Mouse (Mus musculus): ENCODE measurements at regions not wholly inside any gene's neighbourhood (a gene's known extent, or its start where the extent isn't known, plus 50 kb on each side); places are given as distances from the start of the nearest gene placed in this dataset.

DNA sequence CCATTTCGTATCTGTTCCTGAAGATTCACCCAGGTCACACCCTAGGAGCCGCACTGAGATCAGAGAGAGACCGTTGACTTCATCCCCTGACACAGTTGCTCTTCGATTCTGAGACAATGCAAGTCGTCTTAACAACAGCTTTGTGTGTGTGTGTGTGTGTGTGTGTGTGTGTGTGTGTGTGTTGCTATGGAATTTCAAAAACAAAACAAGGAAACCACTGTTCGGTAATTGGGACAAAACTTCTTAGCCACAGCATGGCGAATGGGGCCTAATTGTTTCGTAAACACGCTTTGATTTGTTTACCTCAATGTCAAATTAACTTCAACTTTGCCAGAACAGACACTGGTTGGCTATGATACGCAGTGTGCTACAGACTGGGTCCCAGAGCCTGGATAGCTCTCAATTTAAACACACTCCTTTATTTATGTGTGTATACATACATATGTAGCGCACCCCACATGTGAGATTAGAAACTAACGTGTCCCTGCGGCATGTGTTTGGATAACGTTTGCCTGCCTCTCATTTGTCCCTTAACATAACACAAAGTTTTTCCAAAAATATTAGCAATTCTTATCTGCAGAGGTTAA lies 176.1 kb upstream of the Spred2 start:
- no peak for DNase-seq (ENCODE audit: low read depth, low spot score)
- in situ Hi-C loops (cut with MboI; ENCODE audit: low sequenced_read_pairs in 2 of 2, unreplicated experiment in 2 of 2): no loop called here
- no peak overlapping the region for H3K27ac ChIP-seq (ENCODE audit: insufficient read depth, low read depth, low read length, poor library complexity, severe bottlenecking)

DNA sequence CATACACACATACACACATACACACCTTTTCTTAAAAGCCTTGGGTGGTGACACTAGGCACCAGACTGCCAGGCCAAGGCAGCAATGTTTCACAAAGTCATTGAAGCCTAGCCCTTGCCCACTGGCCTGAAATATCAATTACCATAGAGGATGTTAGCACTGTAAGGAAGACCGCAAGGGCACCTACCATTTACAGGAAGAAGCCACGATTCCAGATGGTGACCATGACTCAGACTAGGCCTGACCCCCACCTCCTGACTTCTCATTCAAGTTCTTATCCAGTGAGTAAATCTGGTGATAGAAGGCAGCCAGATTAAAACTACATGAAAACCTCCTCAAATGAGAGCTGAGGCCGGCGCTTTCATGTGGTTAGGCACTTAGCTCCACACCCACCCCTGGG lies 165.3 kb upstream of the Spred2 start:
- in situ Hi-C loops (cut with MboI; ENCODE audit: low sequenced_read_pairs in 2 of 2, unreplicated experiment in 2 of 2): no loop called here
- Histone ChIP-seq H3K9ac (ENCODE audit: insufficient read depth, low read depth, low read length, poor library complexity, severe bottlenecking) (no peak overlapping the region), H3K4me1 (ENCODE audit: control insufficient read depth in 2 of 2, insufficient read depth in 2 of 2, low read length in 2 of 2, poor library complexity in 1 of 2) (no peaks in the 10 kb centered on the region), H3K9me3 (ENCODE audit: control insufficient read depth, insufficient read depth, low read depth, low read length) (no peaks in the 10 kb centered on the region), H3K36me3 (ENCODE audit: control insufficient read depth, insufficient read depth, low read length, poor library complexity, severe bottlenecking) (no peaks in the 10 kb centered on the region), H3K4me3 (ENCODE audit: insufficient read depth in 1 of 2, low read depth in 1 of 2, low read length in 2 of 2, poor library complexity in 1 of 2, severe bottlenecking in 1 of 2) (no peak overlapping the region), H3K27ac (ENCODE audit: insufficient read depth, low read depth, low read length, poor library complexity, severe bottlenecking) (no peak overlapping the region)
- TF ChIP-seq ZC3H11A (IDR thresholded peaks at IDR 0.05; ENCODE audit: borderline replicate concordance, low read depth, low read length) (no peak), CHD2 (IDR thresholded peaks at IDR 0.05; ENCODE audit: low read depth, low read length) (no peak), HCFC1 (IDR thresholded peaks at IDR 0.05; ENCODE audit: borderline replicate concordance, insufficient read depth, low read length) (no peak), ZNF384 (IDR thresholded peaks at IDR 0.05; ENCODE audit: low read depth, low read length) (no peak), MAFK (IDR thresholded peaks at IDR 0.05; ENCODE audit: insufficient read depth, low read depth, low read length) (no peak)
- no peak for DNase-seq (ENCODE audit: low read depth, low spot score)

More for the DNA sequence above, 176.1 kb upstream of the Spred2 start:
- TF ChIP-seq HCFC1 (IDR thresholded peaks at IDR 0.05; ENCODE audit: borderline replicate concordance, insufficient read depth, low read length) (no peak), CHD2 (IDR thresholded peaks at IDR 0.05; ENCODE audit: low read depth, low read length) (no peak), MAFK (IDR thresholded peaks at IDR 0.05; ENCODE audit: insufficient read depth, low read depth, low read length) (no peak), ZNF384 (IDR thresholded peaks at IDR 0.05; ENCODE audit: low read depth, low read length) (no peak), ZC3H11A (IDR thresholded peaks at IDR 0.05; ENCODE audit: borderline replicate concordance, low read depth, low read length) (no peak)
- Histone ChIP-seq H3K4me1 (ENCODE audit: control insufficient read depth in 2 of 2, insufficient read depth in 2 of 2, low read length in 2 of 2, poor library complexity in 1 of 2) (peaks cover 0 to 3% of the 10 kb centered on the region in 2 experiments; a peak in 1 of 4 replicates), H3K4me3 (ENCODE audit: insufficient read depth in 1 of 2, low read depth in 1 of 2, low read length in 2 of 2, poor library complexity in 1 of 2, severe bottlenecking in 1 of 2) (no peak overlapping the region), H3K9me3 (ENCODE audit: control insufficient read depth, insufficient read depth, low read depth, low read length) (no peaks in the 10 kb centered on the region), H3K9ac (ENCODE audit: insufficient read depth, low read depth, low read length, poor library complexity, severe bottlenecking) (no peak overlapping the region), H3K36me3 (ENCODE audit: control insufficient read depth, insufficient read depth, low read length, poor library complexity, severe bottlenecking) (no peaks in the 10 kb centered on the region)

- Histone ChIP-seq H3K9ac (ENCODE audit: insufficient read depth, low read depth, low read length, poor library complexity, severe bottlenecking) (no peak overlapping the region), H3K4me3 (ENCODE audit: insufficient read depth in 1 of 2, low read depth in 1 of 2, low read length in 2 of 2, poor library complexity in 1 of 2, severe bottlenecking in 1 of 2) (no peak overlapping the region), H3K4me1 (ENCODE audit: control insufficient read depth in 2 of 2, insufficient read depth in 2 of 2, low read length in 2 of 2, poor library complexity in 1 of 2) (no peaks in the 10 kb centered on the region), H3K27ac (ENCODE audit: insufficient read depth, low read depth, low read length, poor library complexity, severe bottlenecking) (no peak overlapping the region), H3K9me3 (ENCODE audit: control insufficient read depth, insufficient read depth, low read depth, low read length) (no peaks in the 10 kb centered on the region), H3K36me3 (ENCODE audit: control insufficient read depth, insufficient read depth, low read length, poor library complexity, severe bottlenecking) (no peaks in the 10 kb centered on the region)
- in situ Hi-C loops (cut with MboI; ENCODE audit: low sequenced_read_pairs in 2 of 2, unreplicated experiment in 2 of 2): no loop called here
- peak; percentile 56 for DNase-seq (ENCODE audit: low read depth, low spot score)
- TF ChIP-seq ZC3H11A (IDR thresholded peaks at IDR 0.05; ENCODE audit: borderline replicate concordance, low read depth, low read length): peak; percentile 97
- no peak for TF ChIP-seq HCFC1 (IDR thresholded peaks at IDR 0.05; ENCODE audit: borderline replicate concordance, insufficient read depth, low read length)
These were observed 163.1 kb upstream of the Spred2 start for GRCm38 (mm10) chr11:19760861-19761693.

DNA sequence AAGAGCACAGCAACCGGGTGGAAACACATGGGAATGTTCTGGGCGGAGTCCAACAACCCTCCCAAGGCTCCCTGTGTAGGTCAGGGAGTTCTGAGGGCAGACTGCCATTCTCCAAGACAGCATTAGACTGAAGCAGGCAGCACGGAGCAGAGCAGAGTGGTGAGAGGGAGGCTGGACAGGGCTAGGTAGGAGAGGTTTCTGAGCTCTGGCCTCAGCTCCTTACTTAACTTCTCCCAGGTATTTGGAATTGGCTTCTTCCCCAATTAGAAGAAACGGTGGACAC lies 162.5 kb upstream of the Spred2 start:
- TF ChIP-seq HCFC1 (IDR thresholded peaks at IDR 0.05; ENCODE audit: borderline replicate concordance, insufficient read depth, low read length): no peak
- TF ChIP-seq ZNF384 (IDR thresholded peaks at IDR 0.05; ENCODE audit: low read depth, low read length): no peak
- no peak for TF ChIP-seq ZC3H11A (IDR thresholded peaks at IDR 0.05; ENCODE audit: borderline replicate concordance, low read depth, low read length)
- TF ChIP-seq MAFK (IDR thresholded peaks at IDR 0.05; ENCODE audit: insufficient read depth, low read depth, low read length): no peak
- no peak for TF ChIP-seq CHD2 (IDR thresholded peaks at IDR 0.05; ENCODE audit: low read depth, low read length)
- Histone ChIP-seq H3K4me3 (ENCODE audit: insufficient read depth in 1 of 2, low read depth in 1 of 2, low read length in 2 of 2, poor library complexity in 1 of 2, severe bottlenecking in 1 of 2) (no peak overlapping the region), H3K9me3 (ENCODE audit: control insufficient read depth, insufficient read depth, low read depth, low read length) (no peaks in the 10 kb centered on the region), H3K9ac (ENCODE audit: insufficient read depth, low read depth, low read length, poor library complexity, severe bottlenecking) (no peak overlapping the region), H3K36me3 (ENCODE audit: control insufficient read depth, insufficient read depth, low read length, poor library complexity, severe bottlenecking) (no peaks in the 10 kb centered on the region), H3K4me1 (ENCODE audit: control insufficient read depth in 2 of 2, insufficient read depth in 2 of 2, low read length in 2 of 2, poor library complexity in 1 of 2) (no peaks in the 10 kb centered on the region), H3K27ac (ENCODE audit: insufficient read depth, low read depth, low read length, poor library complexity, severe bottlenecking) (no peak overlapping the region)
- in situ Hi-C loops (cut with MboI; ENCODE audit: low sequenced_read_pairs in 2 of 2, unreplicated experiment in 2 of 2): no loop called here
- DNase-seq (ENCODE audit: low read depth, low spot score): no peak

All from ES-E14 (cell line).